Mouse (Mus musculus) yolk sac, embryonic 10.5 days (tissue): ENCODE measurements at regions not wholly inside any gene's neighbourhood (a gene's known extent, or its start where the extent isn't known, plus 50 kb on each side); places are given as distances from the start of the nearest gene placed in this dataset.
"Not testable (repeated sequence)": the region's sequence is repeated elsewhere in the genome, so short reads cannot be mapped to it uniquely, and the experiment has no call there.

Experiments
- DNase-seq: peaks from one replicate; pipeline ENCODE4 v3.0.0-alpha.2; 2017; ENCODE audit warnings: low spot score

GRCm38 (mm10) chr7:118320307-118320706 lies 76.8 kb upstream of the Smg1 start:
- DNase-seq: no peak

GRCm38 (mm10) chr7:118318432-118319135 lies 75.1 kb upstream of the Smg1 start:
- peak; percentile 73 for DNase-seq

- not testable (repeated sequence) for DNase-seq
Observed at GRCm38 (mm10) chr7:118314886-118315285, 71.4 kb upstream of the Smg1 start.

- no peak for DNase-seq
Observed at GRCm38 (mm10) chr7:118314228-118314658, 70.8 kb upstream of the Smg1 start.

GRCm38 (mm10) chr7:118313818-118314217 lies 70.3 kb upstream of the Smg1 start:
- no peak for DNase-seq

DNA sequence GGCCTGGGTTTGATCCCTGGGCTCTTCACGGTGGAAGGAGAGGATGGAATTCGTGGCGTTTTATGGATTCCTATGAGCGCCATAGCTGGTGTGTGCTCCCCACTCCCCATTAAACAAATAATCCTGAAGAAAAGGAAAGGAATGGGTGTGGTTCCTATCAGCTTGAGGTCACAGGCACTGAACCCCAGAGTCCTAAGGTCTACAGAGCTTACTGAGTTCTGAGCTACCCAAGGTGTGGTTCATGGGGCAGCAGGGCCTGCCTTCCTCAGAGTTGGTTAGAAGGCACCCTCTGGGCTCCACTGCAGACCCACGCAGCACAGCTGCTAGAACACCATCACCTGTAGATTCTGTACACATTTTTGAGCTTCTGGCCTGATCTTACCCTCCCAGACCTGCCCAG lies 66.3 kb upstream of the Smg1 start:
- DNase-seq: no peak

GRCm38 (mm10) chr7:118308882-118309281 lies 65.4 kb upstream of the Smg1 start:
- DNase-seq: no peak

DNA sequence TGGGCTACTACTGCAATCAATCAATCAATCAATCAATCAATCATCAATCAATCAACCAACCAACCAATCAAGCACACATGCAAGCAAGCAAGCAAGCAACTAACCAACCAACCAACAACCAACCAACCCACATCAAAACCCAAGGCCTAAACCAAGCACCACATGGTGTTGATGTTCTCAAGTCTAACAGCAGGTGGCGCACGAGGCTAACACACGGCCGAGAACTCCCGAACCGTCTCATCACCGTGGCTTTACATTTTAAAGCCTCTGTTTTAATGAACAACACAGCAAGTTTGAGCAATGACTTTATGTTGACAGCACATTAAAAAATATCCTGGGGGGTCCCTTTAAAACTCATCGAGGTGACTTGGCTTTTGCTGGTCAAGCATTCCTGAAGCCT lies 61.3 kb upstream of the Smg1 start:
- DNase-seq: peak; percentile 54

DNA sequence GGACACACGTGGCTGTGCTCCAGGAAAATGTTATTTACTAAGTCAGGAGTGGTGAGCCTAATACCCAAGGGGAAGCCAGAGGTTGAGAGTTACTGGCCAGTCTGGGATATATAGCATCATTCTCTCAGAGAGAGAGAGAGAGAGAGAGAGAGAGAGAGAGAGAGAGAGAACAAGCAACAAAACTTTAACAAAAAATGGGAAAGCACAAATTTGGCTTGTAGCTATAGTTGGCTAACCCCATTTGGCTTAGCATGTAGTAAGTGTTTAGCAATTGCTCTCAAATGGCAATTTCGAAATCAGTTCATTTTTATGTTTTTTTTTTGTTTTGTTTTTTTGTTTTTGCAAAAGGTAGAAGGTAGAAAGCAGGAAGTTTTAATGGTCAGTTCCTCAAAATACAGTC lies 60.9 kb upstream of the Smg1 start:
- no peak for DNase-seq

DNA sequence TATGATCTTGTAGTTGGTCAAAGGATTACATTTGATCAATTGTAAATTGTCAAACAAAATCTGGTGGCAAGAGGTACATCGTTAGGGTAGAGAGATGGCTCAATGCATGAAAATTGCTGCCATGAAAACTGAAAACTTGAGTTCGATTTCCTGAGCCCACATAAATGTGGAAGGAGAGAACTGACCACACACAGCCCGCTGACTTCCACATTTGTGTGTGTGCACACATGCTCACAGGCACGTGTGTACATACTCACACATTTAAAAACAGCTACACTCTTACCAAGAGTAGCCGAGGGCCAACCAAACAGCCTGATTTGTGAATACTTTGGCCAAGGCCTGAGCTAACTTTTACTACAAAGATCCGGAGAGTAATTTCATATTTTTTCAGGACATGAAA lies 60.5 kb upstream of the Smg1 start:
- no peak for DNase-seq

DNA sequence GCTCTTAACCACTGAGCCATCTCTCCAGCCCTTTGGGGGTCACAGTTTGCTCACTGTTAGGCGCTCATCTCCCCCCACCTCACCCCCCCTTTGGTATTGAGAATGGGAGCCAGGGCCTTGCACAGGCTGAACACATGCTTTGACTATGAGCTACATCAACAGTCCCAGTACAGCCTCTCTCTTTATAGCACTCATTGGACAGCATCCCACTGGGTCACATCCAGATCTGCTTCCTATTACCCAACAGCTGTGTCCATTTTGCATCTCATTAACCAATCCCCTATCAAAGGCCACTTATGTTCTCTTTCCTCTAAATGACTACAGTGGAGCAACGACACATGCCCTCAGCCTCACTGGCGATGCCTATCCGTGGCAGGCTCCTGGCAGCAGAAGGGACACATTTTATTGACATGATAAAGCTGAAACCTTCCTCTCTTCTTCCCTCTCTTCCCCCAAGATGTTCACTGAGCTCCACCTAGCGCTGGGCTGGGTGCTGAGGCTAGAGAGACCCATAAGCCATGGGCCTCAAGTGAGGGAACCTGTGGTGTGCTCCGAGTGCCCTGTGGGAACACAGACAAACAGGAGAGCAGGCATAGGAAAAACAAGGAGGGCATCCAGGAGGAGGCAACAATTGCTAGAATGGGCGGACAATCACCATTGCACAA lies 57.3 kb upstream of the Smg1 start:
- no peak for DNase-seq

DNA sequence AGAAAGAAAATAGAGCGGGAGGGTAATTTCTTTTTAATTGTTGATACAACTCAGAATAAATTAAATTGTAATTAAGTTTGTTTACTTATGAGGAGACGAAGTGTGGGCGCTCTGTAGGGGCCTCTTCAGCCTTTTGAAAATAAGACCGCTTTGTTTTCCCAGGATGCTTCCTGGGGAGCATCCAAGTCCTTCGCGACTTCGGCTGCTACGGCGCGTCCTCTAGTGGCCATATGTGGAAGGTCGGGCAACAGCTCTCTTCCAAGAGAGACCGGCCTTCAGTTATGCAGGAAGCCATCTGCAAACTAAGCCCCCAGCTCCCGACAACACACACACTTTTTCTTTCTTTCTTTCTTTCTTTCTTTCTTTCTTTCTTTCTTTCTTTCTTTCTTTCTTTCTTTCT lies 54.1 kb upstream of the Smg1 start:
- peak; percentile 51 for DNase-seq

GRCm38 (mm10) chr7:118296856-118297518 lies 53.5 kb upstream of the Smg1 start:
- no peak for DNase-seq

- DNase-seq: no peak
Observed at GRCm38 (mm10) chr7:118295855-118296254, 52.4 kb upstream of the Smg1 start.

GRCm38 (mm10) chr7:118295275-118295674 lies 51.8 kb upstream of the Smg1 start:
- DNase-seq: no peak

DNA sequence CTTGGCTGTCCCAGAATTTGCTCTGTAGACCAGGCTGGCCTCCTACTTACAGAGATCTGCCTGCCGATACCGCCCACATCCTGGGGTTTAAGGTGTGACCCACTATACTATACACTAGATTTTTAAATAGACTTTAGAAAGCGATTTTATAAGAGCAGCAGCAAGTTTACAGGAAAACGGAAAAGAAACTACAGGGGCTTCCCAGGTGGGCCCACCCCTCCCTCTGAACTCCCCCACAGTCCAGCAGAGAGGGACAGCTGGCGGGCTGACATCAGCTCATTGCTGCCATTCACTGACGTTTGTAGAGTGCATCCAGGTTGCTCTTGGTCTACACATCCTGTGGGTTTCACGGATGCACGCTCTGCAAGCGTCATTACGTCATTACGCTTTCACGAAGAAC lies 51.2 kb upstream of the Smg1 start:
- DNase-seq: no peak
